Mouse (Mus musculus): ENCODE results near the gene Tmc3. TPM values are rescaled to one million over a fixed set of nuclear protein-coding genes. Genes with fewer than 3 reads are reported as not detected.

Gene Tmc3
- polyA plus RNA-seq, 1 experiment from 2014 or later: 1.5 TPM

DNA sequence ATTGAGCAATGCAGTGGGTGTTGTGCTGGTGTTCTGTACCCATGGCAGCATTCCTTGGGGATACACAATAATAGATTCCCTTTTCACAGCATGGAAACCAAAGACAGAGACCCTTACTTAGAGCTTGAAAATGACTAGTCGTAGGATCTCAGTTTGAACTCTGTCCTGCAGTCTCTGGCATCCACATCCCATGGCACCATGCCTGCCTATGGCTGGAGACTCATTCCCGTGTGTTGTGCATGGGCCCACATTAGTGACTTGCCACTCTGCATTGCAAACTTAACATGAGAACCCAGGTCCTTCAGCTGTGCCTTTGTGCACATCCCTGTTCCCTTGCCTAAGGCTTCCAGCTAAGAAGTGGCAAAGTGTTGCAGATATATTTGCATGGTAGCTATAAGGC lies 60.0 kb downstream of the Tmc3 start:
- Histone ChIP-seq H3K27ac (no peak overlapping the region), H3K9ac (no peak overlapping the region), H3K4me1 (no peaks in the 10 kb centered on the region), H3K4me3 (no peak overlapping the region), H3K27me3 (no peaks in the 10 kb centered on the region), H3K9me3 (no peaks in the 10 kb centered on the region), H3K4me2 (replicated peaks) (no peak overlapping the region), H3K36me3 (peaks cover 38% of the 10 kb centered on the region)
- WGBS: 84% methylated on average over 2 of the region's 2 CpGs
- ATAC-seq (ENCODE audit: low FRiP score, low read depth): no peak

DNA sequence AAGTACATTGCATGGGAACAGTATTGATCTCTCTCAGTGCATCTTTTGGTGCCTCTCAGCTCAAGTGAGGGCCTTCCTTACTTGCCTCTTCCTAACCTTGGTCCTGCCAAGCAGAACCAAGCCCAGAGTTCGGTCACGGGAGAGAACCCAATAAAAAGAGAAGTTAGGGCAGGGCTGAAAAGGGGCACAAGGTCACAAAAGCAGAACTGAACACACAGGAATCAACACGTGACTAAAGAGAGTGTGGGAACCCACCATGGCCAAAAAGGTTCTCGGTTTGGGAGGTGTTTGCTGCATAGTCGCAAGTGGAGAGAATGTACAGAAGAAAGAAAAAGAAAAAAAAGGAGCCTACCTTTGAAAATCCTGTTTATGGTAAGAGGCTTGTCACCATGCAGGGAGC lies 60.7 kb downstream of the Tmc3 start:
- Histone ChIP-seq H3K4me1 (no peaks in the 10 kb centered on the region), H3K4me2 (replicated peaks) (no peak overlapping the region), H3K9ac (no peak overlapping the region), H3K9me3 (no peaks in the 10 kb centered on the region), H3K27ac (no peak overlapping the region), H3K36me3 (peaks cover 32% of the 10 kb centered on the region), H3K4me3 (no peak overlapping the region), H3K27me3 (no peaks in the 10 kb centered on the region)
- WGBS: 79% methylated on average over 5 of the region's 5 CpGs
- no peak for ATAC-seq (ENCODE audit: low FRiP score, low read depth)

DNA sequence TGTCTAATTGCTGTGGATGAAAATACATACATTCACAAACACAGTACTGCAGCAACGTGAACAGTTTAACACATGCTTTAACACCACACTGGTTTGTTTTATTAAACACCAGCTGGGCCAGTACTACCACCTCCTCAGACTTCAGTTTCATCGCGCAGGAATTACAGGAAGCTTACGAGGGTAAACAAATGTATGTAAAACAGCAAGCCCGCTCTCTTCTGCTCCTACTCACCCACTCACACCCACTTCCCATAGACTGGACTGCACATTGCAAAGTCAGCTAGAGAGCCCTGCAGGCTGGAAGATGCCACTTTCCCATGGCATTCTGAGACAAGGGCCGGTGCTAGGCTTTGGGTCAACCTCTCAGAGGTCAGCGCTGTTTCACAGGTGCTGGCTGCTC lies 64.1 kb downstream of the Tmc3 start:
- ATAC-seq (ENCODE audit: low FRiP score, low read depth): no peak

DNA sequence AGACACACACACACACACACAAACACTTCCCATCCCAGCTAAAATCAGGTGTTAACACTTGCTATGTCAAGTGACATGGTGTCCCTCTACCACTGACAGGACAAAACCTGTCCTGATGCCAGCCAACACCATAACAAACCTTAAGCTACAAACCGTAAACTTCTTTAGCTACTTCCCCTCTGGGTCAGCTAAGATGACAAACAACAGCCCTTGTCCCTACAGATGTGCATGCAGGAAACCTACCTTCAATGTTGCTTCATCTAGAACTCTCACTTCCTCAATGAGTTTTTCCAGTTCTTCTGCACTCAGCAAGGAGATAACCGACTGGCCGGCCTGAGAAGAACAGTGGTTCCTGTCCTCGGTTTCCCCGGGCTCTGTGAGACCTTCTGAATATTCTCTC lies 65.9 kb downstream of the Tmc3 start:
- ATAC-seq (ENCODE audit: low FRiP score, low read depth): no peak
- WGBS: 89% methylated on average over 5 of the region's 5 CpGs
- no peaks in the 10 kb centered on the region; the same call in 1 of the 2 replicates for H3K36me3 ChIP-seq

More for the DNA sequence above, 64.1 kb downstream of the Tmc3 start:
- Histone ChIP-seq H3K9ac (no peak overlapping the region), H3K27me3 (no peaks in the 10 kb centered on the region), H3K4me2 (replicated peaks) (no peak overlapping the region), H3K36me3 (peaks cover 6% of the 10 kb centered on the region), H3K4me1 (no peaks in the 10 kb centered on the region), H3K9me3 (no peaks in the 10 kb centered on the region), H3K4me3 (no peak overlapping the region), H3K27ac (no peak overlapping the region)
- WGBS: 69% methylated on average over 7 of the region's 7 CpGs

DNA sequence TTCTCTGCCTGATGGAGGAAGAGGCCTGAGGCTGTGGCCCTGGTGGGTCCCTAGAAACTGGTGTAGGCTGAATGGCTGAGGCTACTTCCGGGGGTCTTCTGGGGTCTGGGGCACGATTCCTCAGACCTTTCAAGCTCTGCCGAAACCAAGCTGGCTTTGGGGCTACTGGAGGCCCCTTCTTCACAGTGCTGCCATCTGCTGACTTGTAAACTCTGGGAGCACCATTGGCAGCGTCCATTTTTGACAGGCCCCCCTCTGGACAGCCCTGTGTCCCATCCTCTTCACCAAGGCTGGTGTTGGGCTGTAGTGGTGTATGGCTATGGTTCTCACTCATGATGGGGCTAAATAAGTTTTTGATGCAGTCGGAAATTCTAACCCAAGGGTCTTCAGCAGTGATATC lies 67.8 kb downstream of the Tmc3 start:
- Histone ChIP-seq H3K27me3 (no peaks in the 10 kb centered on the region), H3K36me3 (no peaks in the 10 kb centered on the region; the same call in 1 of the 2 replicates), H3K9ac (no peak overlapping the region), H3K4me3 (no peak overlapping the region), H3K27ac (no peak overlapping the region), H3K4me1 (no peaks in the 10 kb centered on the region), H3K9me3 (no peaks in the 10 kb centered on the region), H3K4me2 (replicated peaks) (no peak overlapping the region)
- 77% methylated on average over 5 of the region's 5 CpGs for WGBS
- ATAC-seq (ENCODE audit: low FRiP score, low read depth): no peak

More for the DNA sequence above, 65.9 kb downstream of the Tmc3 start:
- Histone ChIP-seq H3K9me3 (no peaks in the 10 kb centered on the region), H3K4me2 (replicated peaks) (no peak overlapping the region), H3K9ac (no peak overlapping the region), H3K27me3 (no peaks in the 10 kb centered on the region), H3K4me1 (no peaks in the 10 kb centered on the region), H3K4me3 (no peak overlapping the region), H3K27ac (no peak overlapping the region)

DNA sequence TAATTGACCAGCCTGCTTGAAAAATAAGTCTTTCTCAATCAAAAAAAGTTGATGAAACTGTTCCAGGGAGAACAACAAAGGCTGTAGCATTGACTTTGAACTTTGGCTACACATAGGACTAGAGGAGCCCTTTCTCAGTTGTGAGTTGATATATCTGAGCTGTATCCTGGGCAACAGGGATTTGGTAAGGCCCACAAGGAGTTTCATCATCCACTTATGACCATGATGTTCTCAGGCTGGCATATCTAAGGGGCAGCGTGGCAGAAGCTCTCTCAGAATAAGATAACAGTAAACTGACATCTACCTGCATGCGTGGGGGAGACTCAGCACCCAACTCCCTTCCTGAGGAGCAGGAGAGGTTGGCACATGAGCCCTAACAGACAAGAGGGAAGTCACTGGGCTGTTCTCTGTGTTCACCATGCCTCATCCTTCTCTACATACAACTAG lies 68.9 kb downstream of the Tmc3 start:
- Histone ChIP-seq H3K4me1 (no peaks in the 10 kb centered on the region), H3K36me3 (no peaks in the 10 kb centered on the region; the same call in 1 of the 2 replicates), H3K9ac (no peak overlapping the region), H3K4me2 (replicated peaks) (no peak overlapping the region), H3K27me3 (no peaks in the 10 kb centered on the region), H3K9me3 (no peaks in the 10 kb centered on the region), H3K4me3 (no peak overlapping the region), H3K27ac (no peak overlapping the region)
- no peak for ATAC-seq (ENCODE audit: low FRiP score, low read depth)
- WGBS: 81% methylated on average over 2 of the region's 2 CpGs

DNA sequence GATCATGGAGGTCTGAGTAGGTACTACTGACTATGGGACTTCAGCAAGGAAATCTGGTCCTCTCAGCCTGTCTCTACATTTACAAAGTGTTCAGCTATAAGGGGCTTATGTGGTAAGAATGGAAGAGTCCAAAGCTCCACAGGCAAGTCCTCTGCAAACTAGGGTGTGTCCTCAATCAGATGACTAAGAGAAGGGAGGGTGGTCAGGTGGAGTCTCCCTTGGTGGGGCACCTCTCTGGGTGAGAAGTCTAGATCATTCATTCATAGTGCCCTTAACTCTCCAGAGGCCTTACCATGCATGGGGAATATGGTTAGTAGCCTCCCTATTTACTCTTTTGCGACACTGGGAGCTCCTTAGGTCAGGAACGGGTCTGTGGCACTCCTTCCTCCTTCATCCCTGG lies 69.5 kb downstream of the Tmc3 start:
- Histone ChIP-seq H3K4me3 (no peak overlapping the region), H3K9ac (no peak overlapping the region), H3K27me3 (no peaks in the 10 kb centered on the region), H3K4me2 (replicated peaks) (no peak overlapping the region), H3K27ac (no peak overlapping the region), H3K9me3 (no peaks in the 10 kb centered on the region), H3K4me1 (no peaks in the 10 kb centered on the region), H3K36me3 (no peaks in the 10 kb centered on the region; the same call in 1 of the 2 replicates)
- 79% methylated on average over 2 of the region's 2 CpGs for WGBS
- no peak for ATAC-seq (ENCODE audit: low FRiP score, low read depth)

DNA sequence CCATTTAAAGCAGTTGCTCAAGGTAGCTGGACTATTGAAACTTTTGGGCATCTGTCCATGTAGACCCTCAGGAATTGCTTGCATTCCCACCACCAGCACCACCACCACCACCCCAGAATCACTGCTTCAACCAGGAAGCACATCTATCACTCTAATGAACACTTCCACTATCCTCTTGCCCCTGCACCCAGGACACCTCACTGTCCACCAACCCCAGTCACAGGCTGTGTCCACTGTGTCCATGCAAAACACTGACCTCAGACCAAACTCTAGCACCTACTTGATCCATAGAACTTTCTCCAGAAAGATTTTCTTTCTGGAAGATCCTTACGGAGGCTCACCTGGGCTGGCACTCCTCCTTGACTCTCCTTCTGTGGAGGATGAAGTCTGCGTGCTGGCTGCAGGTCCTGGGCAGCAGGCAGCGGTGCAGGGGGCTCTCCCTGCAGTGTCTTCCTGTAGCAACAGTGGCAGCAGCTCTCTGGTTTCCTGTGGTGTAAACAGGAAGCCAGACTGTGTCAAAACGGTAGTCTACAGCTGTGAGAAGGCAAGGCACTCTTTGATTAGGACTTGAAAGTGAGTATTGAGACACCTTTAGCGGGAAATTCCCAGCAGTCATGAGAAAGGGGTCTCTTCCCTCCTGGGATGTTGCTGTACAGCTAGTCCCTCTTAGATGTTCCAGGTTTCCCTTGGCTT lies 70.4 kb downstream of the Tmc3 start:
- ATAC-seq (ENCODE audit: low FRiP score, low read depth): no peak
- 58% methylated on average over 5 of the region's 5 CpGs for WGBS
- no peak overlapping the region for H3K4me2 ChIP-seq (replicated peaks)

DNA sequence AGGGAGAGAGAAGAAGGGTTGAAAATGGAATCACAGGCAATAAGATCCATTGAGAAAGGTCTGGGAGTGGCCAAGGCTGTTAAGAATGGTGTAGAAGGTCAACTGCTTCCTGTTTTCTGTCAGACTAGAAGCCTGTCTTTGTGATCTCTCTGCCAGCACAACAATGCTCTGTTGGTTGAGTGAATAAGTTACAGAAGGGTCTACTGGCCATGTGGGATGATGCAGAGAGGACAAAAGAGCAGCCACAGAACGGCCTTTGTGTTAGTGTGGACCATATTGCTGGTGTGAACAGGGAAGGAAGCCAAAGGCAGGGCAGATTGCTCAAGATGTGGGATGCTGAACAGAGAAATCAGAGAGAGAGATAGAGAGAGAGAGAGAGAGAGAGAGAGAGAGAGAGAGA lies 74.0 kb downstream of the Tmc3 start:
- ATAC-seq (ENCODE audit: low FRiP score, low read depth): no peak
- no peaks in the 10 kb centered on the region for H3K4me1 ChIP-seq
- no peak overlapping the region for H3K9ac ChIP-seq
- no peaks in the 10 kb centered on the region for H3K27me3 ChIP-seq
- no peak overlapping the region for H3K27ac ChIP-seq
- H3K4me2 ChIP-seq (replicated peaks): no peak overlapping the region
- H3K9me3 ChIP-seq: no peaks in the 10 kb centered on the region
- H3K4me3 ChIP-seq: no peak overlapping the region
- WGBS: 82% methylated on average over 1 of the region's 1 CpGs
- H3K36me3 ChIP-seq: no peaks in the 10 kb centered on the region; the same call in none of the 2 replicates

More for the DNA sequence above, 70.4 kb downstream of the Tmc3 start:
- H3K9me3 ChIP-seq: no peaks in the 10 kb centered on the region
- H3K4me3 ChIP-seq: no peak overlapping the region
- no peaks in the 10 kb centered on the region for H3K4me1 ChIP-seq
- no peaks in the 10 kb centered on the region for H3K27me3 ChIP-seq
- no peak overlapping the region for H3K9ac ChIP-seq
- H3K36me3 ChIP-seq: no peaks in the 10 kb centered on the region; the same call in 1 of the 2 replicates
- no peak overlapping the region for H3K27ac ChIP-seq

DNA sequence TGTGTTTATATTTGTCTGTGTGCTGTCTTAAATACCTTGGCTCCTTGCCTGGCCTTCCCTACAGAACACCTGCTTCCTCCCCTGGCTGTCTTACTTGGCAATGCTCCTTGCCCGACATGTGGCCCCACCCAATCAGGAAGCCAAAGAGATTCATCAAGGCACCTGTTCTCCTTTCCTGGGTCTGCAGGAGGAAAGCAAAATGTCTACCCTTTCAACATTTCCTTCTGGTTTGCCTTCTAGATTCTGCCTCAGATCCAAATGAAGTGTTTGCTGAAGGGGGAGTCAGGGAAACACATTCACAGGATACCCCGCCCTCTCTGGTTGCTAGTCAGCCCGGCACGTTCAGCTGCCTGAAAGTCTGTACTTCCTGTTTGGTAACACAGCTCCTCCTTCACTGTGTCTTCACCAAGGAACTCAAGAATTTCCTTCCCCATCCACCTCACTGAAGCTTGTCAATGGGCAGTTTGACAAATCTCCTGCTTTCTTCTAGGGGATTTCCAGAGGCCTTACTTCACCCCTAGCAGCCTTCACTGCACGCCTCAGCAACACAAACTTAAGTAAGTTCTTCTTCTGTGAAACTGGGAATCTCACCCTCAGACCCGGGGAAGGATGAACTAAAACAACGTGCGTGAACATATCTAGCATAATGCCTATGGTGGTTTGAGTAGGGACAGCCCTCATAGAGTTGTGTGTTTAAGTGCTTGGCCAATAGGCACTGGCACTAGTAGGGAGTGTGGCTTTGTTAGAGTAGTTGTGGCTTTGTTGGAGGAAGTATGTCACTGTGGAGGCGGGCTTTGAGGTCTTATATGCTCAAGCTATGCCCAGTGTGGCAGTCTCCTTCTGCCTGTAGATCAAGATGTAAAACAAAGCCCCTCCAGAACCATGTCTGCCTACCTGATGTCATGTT lies 74.7 kb downstream of the Tmc3 start:
- Histone ChIP-seq H3K27me3 (no peaks in the 10 kb centered on the region), H3K4me1 (no peaks in the 10 kb centered on the region), H3K4me3 (no peak overlapping the region), H3K27ac (no peak overlapping the region), H3K4me2 (replicated peaks) (no peak overlapping the region), H3K36me3 (no peaks in the 10 kb centered on the region; the same call in none of the 2 replicates), H3K9ac (no peak overlapping the region), H3K9me3 (no peaks in the 10 kb centered on the region)
- ATAC-seq (ENCODE audit: low FRiP score, low read depth): no peak
- 80% methylated on average over 9 of the region's 9 CpGs for WGBS

DNA sequence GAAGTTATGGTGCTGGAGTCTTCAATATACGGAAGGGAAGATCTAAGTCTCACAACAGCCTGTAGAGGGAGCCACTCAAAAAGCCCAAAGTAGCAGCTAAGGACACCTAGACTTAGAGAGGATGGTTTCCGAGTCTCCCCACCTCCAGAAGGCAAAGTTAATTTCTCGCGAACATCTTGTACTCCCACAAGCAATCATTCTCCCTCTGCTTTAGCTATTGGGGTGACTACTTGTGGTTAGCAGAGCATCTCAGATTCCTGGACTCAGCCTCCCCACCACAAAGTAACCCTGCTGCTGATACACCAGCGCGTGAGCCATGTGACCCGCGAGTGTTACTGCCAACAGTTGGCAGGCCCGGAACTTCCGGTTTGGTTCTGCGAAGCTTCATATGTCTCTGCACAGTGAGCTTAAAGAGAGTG lies 75.6 kb downstream of the Tmc3 start:
- no peak overlapping the region for H3K4me2 ChIP-seq (replicated peaks)
- 92% methylated on average over 11 of the region's 11 CpGs for WGBS
- no peaks in the 10 kb centered on the region; the same call in 1 of the 2 replicates for H3K36me3 ChIP-seq
- no peaks in the 10 kb centered on the region for H3K27me3 ChIP-seq
- no peak overlapping the region for H3K9ac ChIP-seq
- H3K4me1 ChIP-seq: no peaks in the 10 kb centered on the region
- H3K27ac ChIP-seq: no peak overlapping the region
- ATAC-seq (ENCODE audit: low FRiP score, low read depth): no peak
- no peaks in the 10 kb centered on the region for H3K9me3 ChIP-seq
- no peak overlapping the region for H3K4me3 ChIP-seq

DNA sequence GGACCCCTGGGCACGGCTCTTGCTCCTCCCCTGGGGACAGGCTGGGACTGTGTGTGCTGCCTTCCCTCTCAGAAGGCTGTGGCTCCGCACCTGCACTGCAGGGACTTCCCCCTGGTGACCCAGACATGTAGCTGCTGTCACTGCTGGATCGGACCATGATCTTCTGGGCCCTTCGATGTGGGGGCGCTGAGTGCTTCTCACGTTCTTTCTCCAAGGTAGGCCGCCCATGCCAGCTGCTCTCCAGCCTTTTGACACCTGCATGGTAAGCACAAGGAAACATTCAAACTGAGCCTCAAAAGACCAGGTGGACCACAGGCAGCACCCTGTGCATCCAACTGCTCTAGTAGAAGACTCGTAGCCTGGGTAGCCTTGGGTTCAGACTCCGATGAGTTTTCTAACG lies 76.3 kb downstream of the Tmc3 start:
- no peak overlapping the region for H3K27ac ChIP-seq
- H3K36me3 ChIP-seq: no peaks in the 10 kb centered on the region; the same call in 1 of the 2 replicates
- no peaks in the 10 kb centered on the region for H3K27me3 ChIP-seq
- WGBS: 91% methylated on average over 10 of the region's 10 CpGs
- no peak overlapping the region for H3K9ac ChIP-seq
- no peak overlapping the region for H3K4me3 ChIP-seq
- ATAC-seq (ENCODE audit: low FRiP score, low read depth): no peak
- no peaks in the 10 kb centered on the region for H3K9me3 ChIP-seq
- H3K4me1 ChIP-seq: no peaks in the 10 kb centered on the region
- H3K4me2 ChIP-seq (replicated peaks): no peak overlapping the region

Measured in limb, embryonic 13.5 days (tissue).